Mouse (Mus musculus) heart, postnatal 0 days (tissue): ENCODE data around the gene Entpd1.

Experiments used
- CTCF ChIP-seq: IDR thresholded peaks from 2 replicates; pipeline ENCODE4 v1.5.1; 2016; ENCODE audit warnings: antibody characterized with exemption, control low read depth, low read depth
- EP300 ChIP-seq: IDR thresholded peaks from 2 replicates; pipeline ENCODE4 v1.6.1; 2016; ENCODE audit warnings: antibody characterized with exemption, low read depth

DNA sequence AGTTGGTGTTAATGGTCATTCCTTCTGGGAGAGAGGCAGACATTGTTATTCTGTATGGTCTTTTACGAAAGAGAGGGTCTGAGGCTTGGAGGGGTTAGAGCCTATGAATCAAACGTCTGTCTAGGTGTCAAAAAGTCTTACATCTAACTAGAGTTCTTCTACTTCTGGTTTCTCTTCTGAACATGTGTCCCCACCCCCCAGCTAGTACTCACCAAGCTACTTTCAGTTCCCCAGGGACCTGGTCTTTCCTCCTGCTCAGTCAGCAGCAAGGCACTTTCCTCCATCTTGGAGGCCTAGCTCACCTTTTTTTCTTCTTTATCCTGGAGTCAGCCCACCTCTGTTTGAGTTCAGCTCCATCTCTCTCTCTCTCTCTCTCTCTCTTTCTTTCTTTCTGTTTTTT is 48.9 kb downstream of the Entpd1 start:
- no peak for TF ChIP-seq CTCF
- no peak for TF ChIP-seq EP300
